Mouse (Mus musculus): ENCODE measurements at regions not wholly inside any gene's neighbourhood (a gene's known extent, or its start where the extent isn't known, plus 50 kb on each side); places are given as distances from the start of the nearest gene placed in this dataset.

- Histone ChIP-seq H3K9me3 (no peaks in the 10 kb centered on the region), H3K27me3 (no peaks in the 10 kb centered on the region), H3K4me3 (replicated peaks) (no peak overlapping the region), H3K4me2 (replicated peaks) (no peak overlapping the region), H3K4me1 (replicated peaks) (peaks cover 15% of the 10 kb centered on the region), H3K36me3 (no peaks in the 10 kb centered on the region), H3K9ac (replicated peaks) (no peak overlapping the region), H3K27ac (no peak overlapping the region)
- WGBS, result 21% methylated on average over 1 of the region's 1 CpGs
- ATAC-seq, result peak; percentile 97
Measured at GRCm38 (mm10) chr8:100515896-100516295, 1099.6 kb upstream of the Cdh8 start.

DNA sequence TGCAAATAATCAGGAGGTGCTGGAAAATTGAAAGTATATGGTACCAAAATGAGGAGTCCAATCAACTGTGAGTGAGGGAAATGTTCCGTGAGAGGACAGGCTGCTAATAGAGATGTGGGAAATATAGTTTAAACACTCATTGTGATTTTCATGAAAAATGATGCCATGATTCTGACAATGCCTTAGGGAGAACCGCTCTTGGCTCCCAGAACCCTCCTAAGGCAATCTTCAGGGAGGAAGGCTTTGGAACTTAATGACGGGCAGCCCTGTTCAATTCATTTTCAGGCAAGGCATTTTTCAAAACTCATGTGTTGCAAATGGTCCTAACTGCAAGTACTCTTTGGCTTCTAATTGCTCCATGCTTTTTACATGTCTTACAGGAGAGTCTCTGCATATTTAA lies 1098.9 kb upstream of the Cdh8 start:
- WGBS, result 55% methylated on average over 3 of the region's 3 CpGs
- no peak overlapping the region for H3K4me2 ChIP-seq (replicated peaks)
- no peaks in the 10 kb centered on the region for H3K27me3 ChIP-seq
- no peaks in the 10 kb centered on the region for H3K9me3 ChIP-seq
- H3K9ac ChIP-seq (replicated peaks), result no peak overlapping the region
- H3K4me1 ChIP-seq (replicated peaks), result peaks cover 15% of the 10 kb centered on the region
- no peak overlapping the region for H3K27ac ChIP-seq
- H3K36me3 ChIP-seq, result no peaks in the 10 kb centered on the region
- peak; percentile 17; the same call in 1 of the 2 replicates for ATAC-seq
- H3K4me3 ChIP-seq (replicated peaks), result no peak overlapping the region

GRCm38 (mm10) chr8:100506478-100506877 lies 1090.2 kb upstream of the Cdh8 start:
- H3K36me3 ChIP-seq, result no peaks in the 10 kb centered on the region
- H3K4me1 ChIP-seq (replicated peaks), result no peaks in the 10 kb centered on the region
- no peaks in the 10 kb centered on the region for H3K9me3 ChIP-seq
- H3K27me3 ChIP-seq, result no peaks in the 10 kb centered on the region
- no peak overlapping the region for H3K4me3 ChIP-seq (replicated peaks)
- 90% methylated on average over 2 of the region's 2 CpGs for WGBS
- no peak overlapping the region for H3K9ac ChIP-seq (replicated peaks)
- no peak overlapping the region for H3K4me2 ChIP-seq (replicated peaks)
- no peak for ATAC-seq
- no peak overlapping the region for H3K27ac ChIP-seq

DNA sequence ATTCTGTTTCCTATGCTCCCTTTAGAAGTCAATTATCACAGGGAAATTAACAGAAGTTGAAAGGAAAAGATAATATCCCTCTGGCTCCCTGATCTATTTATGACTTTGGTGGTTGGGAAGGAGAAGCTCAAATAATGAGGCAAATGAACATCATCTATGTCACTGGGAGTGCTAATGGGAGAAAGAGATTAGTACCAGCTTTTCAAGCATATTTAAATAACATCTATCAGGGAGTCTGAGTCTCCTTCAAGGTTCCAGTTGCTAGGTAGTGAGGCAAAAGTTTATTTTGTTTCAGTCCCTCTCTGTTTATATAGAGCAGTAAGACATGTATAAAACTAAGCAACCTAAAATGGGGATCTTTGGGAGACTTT lies 1084.1 kb upstream of the Cdh8 start:
- H3K27ac ChIP-seq, result no peak overlapping the region
- peaks cover 11% of the 10 kb centered on the region for H3K4me1 ChIP-seq (replicated peaks)
- H3K9me3 ChIP-seq, result no peaks in the 10 kb centered on the region
- H3K36me3 ChIP-seq, result no peaks in the 10 kb centered on the region
- no peak for ATAC-seq
- H3K27me3 ChIP-seq, result 0 out of 2 replicates have a peak, but pooled peaks cover 3% of the 10 kb centered on the region
- H3K9ac ChIP-seq (replicated peaks), result no peak overlapping the region
- no peak overlapping the region for H3K4me2 ChIP-seq (replicated peaks)
- H3K4me3 ChIP-seq (replicated peaks), result no peak overlapping the region

- 5% methylated on average over 6 of the region's 6 CpGs for WGBS
- Histone ChIP-seq H3K4me3 (replicated peaks) (no peak overlapping the region), H3K4me1 (replicated peaks) (peaks cover 12% of the 10 kb centered on the region), H3K9me3 (no peaks in the 10 kb centered on the region), H3K27ac (peak overlapping the region; percentile 58; the same call in 1 of the 2 replicates), H3K27me3 (0 out of 2 replicates have a peak, but pooled peaks cover 3% of the 10 kb centered on the region), H3K9ac (replicated peaks) (no peak overlapping the region), H3K4me2 (replicated peaks) (0 out of 2 replicates have a peak overlapping the region, but pooled peaks have one; percentile 9), H3K36me3 (no peaks in the 10 kb centered on the region)
- peak; percentile 93 for ATAC-seq
Measured at GRCm38 (mm10) chr8:100499614-100500341, 1083.5 kb upstream of the Cdh8 start.

DNA sequence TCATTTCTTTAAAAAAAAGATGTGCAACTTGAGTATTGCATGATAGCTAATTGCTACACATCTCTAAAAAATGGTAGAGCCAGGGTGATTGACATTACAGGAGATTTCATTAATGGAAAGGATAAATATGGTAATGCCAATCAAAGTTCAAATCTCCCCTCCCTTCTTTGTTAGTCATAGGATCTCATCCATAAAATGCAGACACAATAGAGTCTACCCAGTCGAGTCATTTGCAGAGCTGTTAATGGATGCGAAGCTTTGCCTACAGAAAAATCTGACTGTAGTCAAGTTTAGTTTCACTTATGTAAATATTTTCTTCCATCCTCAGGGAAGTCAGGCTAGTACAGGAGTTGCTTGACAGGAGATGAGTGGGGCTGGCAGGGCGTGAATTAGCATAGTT lies 1078.2 kb upstream of the Cdh8 start:
- no peak for ATAC-seq
- 43% methylated on average over 3 of the region's 3 CpGs for WGBS
- no peak overlapping the region for H3K4me3 ChIP-seq (replicated peaks)

DNA sequence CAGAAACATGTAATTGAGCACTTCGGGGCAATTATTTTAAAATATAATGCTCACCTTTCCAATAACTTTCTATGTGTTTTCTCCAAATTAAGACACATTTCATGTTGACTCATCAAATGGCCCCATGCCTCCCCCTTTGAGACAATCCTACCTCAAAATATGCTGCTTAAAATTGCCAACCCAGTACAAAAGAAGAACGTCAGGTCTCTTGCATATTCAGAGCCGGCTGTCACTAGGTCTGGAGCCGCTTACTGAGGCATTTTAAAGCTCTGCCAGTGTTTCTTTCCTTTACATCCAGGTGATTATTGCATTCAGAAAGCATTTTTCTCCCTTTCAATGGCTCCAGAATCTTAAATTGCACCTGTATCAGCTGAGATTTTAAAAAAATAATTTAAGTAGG lies 1059.7 kb upstream of the Cdh8 start:
- ATAC-seq, result no peak
- 71% methylated on average over 4 of the region's 4 CpGs for WGBS
- no peak overlapping the region for H3K4me3 ChIP-seq (replicated peaks)

More for the DNA sequence above, 1078.2 kb upstream of the Cdh8 start:
- no peaks in the 10 kb centered on the region for H3K9me3 ChIP-seq
- no peak overlapping the region for H3K27ac ChIP-seq
- no peaks in the 10 kb centered on the region for H3K36me3 ChIP-seq
- H3K4me1 ChIP-seq (replicated peaks), result 0 out of 2 replicates have a peak, but pooled peaks cover 3% of the 10 kb centered on the region
- H3K27me3 ChIP-seq, result 0 out of 2 replicates have a peak, but pooled peaks cover 3% of the 10 kb centered on the region
- H3K4me2 ChIP-seq (replicated peaks), result no peak overlapping the region
- H3K9ac ChIP-seq (replicated peaks), result no peak overlapping the region

GRCm38 (mm10) chr8:100451231-100451630 lies 1035.0 kb upstream of the Cdh8 start:
- no peak for ATAC-seq
- H3K36me3 ChIP-seq, result no peaks in the 10 kb centered on the region
- no peak overlapping the region for H3K4me2 ChIP-seq (replicated peaks)
- 55% methylated on average over 2 of the region's 2 CpGs for WGBS
- no peak overlapping the region for H3K4me3 ChIP-seq (replicated peaks)
- H3K9ac ChIP-seq (replicated peaks), result no peak overlapping the region
- H3K9me3 ChIP-seq, result no peaks in the 10 kb centered on the region
- no peaks in the 10 kb centered on the region; the same call in 1 of the 2 replicates for H3K4me1 ChIP-seq (replicated peaks)
- no peaks in the 10 kb centered on the region for H3K27me3 ChIP-seq
- no peak overlapping the region for H3K27ac ChIP-seq

More for the DNA sequence above, 1059.7 kb upstream of the Cdh8 start:
- Histone ChIP-seq H3K36me3 (no peaks in the 10 kb centered on the region), H3K4me2 (replicated peaks) (no peak overlapping the region), H3K27me3 (no peaks in the 10 kb centered on the region), H3K9ac (replicated peaks) (no peak overlapping the region), H3K9me3 (no peaks in the 10 kb centered on the region), H3K27ac (no peak overlapping the region), H3K4me1 (replicated peaks) (no peaks in the 10 kb centered on the region)

DNA sequence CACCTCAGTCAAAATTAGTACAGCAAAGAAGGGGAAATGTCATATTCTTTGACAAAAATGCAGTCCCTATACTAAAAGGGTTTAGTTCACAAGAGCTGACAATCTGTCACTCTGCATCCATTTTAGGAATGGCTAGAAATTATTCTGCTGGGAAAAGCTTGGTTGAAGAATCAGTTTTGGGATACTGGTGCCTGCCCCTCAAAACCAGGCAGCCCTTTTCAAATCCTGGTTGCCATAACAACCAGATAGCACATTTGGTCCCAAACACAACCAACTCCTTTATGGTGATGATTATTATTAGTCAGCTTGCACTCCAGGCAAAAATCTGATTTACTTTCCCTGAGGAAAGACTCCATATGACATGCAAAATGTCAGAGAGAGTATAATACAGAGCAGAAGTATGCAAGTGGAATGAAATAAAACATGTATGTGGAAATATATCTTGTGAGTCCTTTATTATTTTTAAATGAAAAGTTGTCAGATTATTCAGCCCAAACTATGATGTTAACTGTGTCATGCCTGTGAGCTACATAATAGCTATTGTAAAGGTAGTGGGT lies 1034.2 kb upstream of the Cdh8 start:
- no peaks in the 10 kb centered on the region; the same call in 1 of the 2 replicates for H3K4me1 ChIP-seq (replicated peaks)
- no peaks in the 10 kb centered on the region for H3K36me3 ChIP-seq
- no peak for ATAC-seq
- no peak overlapping the region for H3K4me3 ChIP-seq (replicated peaks)
- H3K9ac ChIP-seq (replicated peaks), result no peak overlapping the region
- no peaks in the 10 kb centered on the region for H3K27me3 ChIP-seq
- no peak overlapping the region for H3K4me2 ChIP-seq (replicated peaks)
- H3K27ac ChIP-seq, result no peak overlapping the region
- no peaks in the 10 kb centered on the region for H3K9me3 ChIP-seq

DNA sequence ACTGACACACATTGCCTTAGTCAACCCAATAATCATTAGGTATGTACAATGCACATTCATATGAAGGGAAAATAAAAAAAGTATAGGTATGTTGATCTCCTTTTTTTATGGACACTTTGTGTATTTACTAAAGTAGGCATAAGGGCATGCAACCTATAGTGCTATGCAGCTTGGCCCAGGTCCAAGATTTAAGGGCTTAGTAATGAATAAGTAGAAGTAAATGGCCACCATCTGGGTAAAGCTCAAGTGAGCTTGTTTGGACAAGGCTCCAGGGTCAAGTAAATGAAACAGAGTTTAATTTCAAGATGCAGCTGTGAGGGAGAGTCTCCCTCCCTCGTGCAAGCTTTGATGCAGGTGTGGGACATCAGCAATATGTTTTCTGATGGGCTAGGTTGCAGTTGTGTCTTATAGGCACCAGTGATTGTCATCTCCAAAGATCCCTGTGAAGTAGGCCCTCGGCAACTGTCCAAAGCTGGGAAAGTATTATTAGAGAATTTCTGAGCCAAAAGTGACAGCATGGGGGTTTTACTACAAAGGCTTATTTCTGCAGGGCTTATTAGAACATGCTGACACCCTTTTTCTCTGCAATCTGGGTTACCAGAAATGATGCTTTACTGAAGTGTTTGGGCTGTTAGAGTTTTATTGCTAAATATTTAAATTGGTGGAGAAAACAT lies 1030.5 kb upstream of the Cdh8 start:
- H3K27ac ChIP-seq, result no peak overlapping the region
- no peak overlapping the region for H3K4me2 ChIP-seq (replicated peaks)
- no peaks in the 10 kb centered on the region for H3K9me3 ChIP-seq
- H3K4me1 ChIP-seq (replicated peaks), result no peaks in the 10 kb centered on the region; the same call in 1 of the 2 replicates
- H3K4me3 ChIP-seq (replicated peaks), result no peak overlapping the region
- H3K9ac ChIP-seq (replicated peaks), result no peak overlapping the region
- ATAC-seq, result no peak
- H3K36me3 ChIP-seq, result no peaks in the 10 kb centered on the region
- no peaks in the 10 kb centered on the region for H3K27me3 ChIP-seq
- 62% methylated on average over 2 of the region's 2 CpGs for WGBS
